Mouse (Mus musculus) G1E (cell line): ENCODE data around the gene Brd3.

Experiments
- CTCF ChIP-seq: IDR thresholded peaks from 2 replicates; pipeline ENCODE4 v1.5.1; 2012; ENCODE audit warnings: low read depth, low read length, inconsistent platforms, mixed read lengths
- GATA1 ChIP-seq: IDR thresholded peaks from 2 replicates; pipeline ENCODE4 v1.6.1; 2012; ENCODE audit warnings: borderline replicate concordance, low read length, inconsistent platforms, mixed read lengths
- GATA2 ChIP-seq: IDR thresholded peaks from 2 replicates; pipeline ENCODE4 v1.6.1; 2012; ENCODE audit warnings: low read depth, low read length, inconsistent platforms, borderline replicate concordance
- POLR2AphosphoS5 ChIP-seq: IDR thresholded peaks from 2 replicates; pipeline ENCODE4 v1.6.1; 2012; ENCODE audit warnings: low read depth, low read length, inconsistent platforms; ENCODE audit not compliant: insufficient replicate concordance
- TAL1 ChIP-seq: conservative IDR thresholded peaks from 2 replicates; pipeline ENCODE4 v1.6.1; 2012; ENCODE audit warnings: low read depth, low read length, inconsistent platforms, mixed read lengths

- TF ChIP-seq CTCF = no peak
- no peak for TF ChIP-seq GATA1
- TF ChIP-seq TAL1 = no peak
- no peak for TF ChIP-seq POLR2AphosphoS5
- no peak for TF ChIP-seq GATA2
Observed at GRCm38 (mm10) chr2:27512909-27513308, 5.4 kb upstream of the Brd3 start.
